Mouse (Mus musculus): ENCODE results near the gene Tsc22d4.

- TF ChIP-seq CTCF (IDR thresholded peaks at IDR 0.05; ENCODE audit: low read depth) (no peak), EP300 (IDR thresholded peaks at IDR 0.05; ENCODE audit: low read depth) (no peak)
Measured at GRCm38 (mm10) chr5:137742836-137743235, 2.7 kb upstream of the Tsc22d4 start.

All from heart, postnatal 0 days (tissue).